ENCODE assay signal across 28 mouse cellular contexts in genomic region chr7:109448060-109448459, GRCm38 (mm10). TPM values are rescaled to one million over a fixed set of nuclear protein-coding genes. Genes with fewer than 3 reads are reported as not detected.
"Had no signal": no experiment of that assay in that cellular context is flagged by ENCODE, and none has a peak within 500 bp of the region (broad histone marks: within the 10 kb centered on the region; RNA-seq: fewer than 3 reads in every experiment).

No protein-coding gene starts in this region.

- ATAC-seq: forebrain, embryonic 14.5 days; forebrain, embryonic 15.5 days; forebrain, embryonic 16.5 days; forebrain, postnatal 0 days had no signal

- H3K4me3 ChIP-seq: embryonic facial prominence, embryonic 10.5 days; embryonic facial prominence, embryonic 12.5 days; embryonic facial prominence, embryonic 13.5 days; embryonic facial prominence, embryonic 15.5 days; erythroblast, embryonic 14.5 days; forebrain, embryonic 10.5 days; forebrain, embryonic 12.5 days; forebrain, embryonic 15.5 days; gastrocnemius, adult 2 months; heart, adult 2 months; heart, embryonic 12.5 days had no signal

- H3K4me1 ChIP-seq: embryonic facial prominence, embryonic 10.5 days; embryonic facial prominence, embryonic 12.5 days; embryonic facial prominence, embryonic 13.5 days; embryonic facial prominence, embryonic 15.5 days; forebrain, embryonic 10.5 days; forebrain, embryonic 15.5 days; heart, embryonic 12.5 days had no signal

- H3K4me2 ChIP-seq: embryonic facial prominence, embryonic 12.5 days; embryonic facial prominence, embryonic 13.5 days; embryonic facial prominence, embryonic 15.5 days; forebrain, embryonic 12.5 days; forebrain, embryonic 15.5 days; heart, embryonic 11.5 days; heart, embryonic 12.5 days had no signal

- DNase-seq: cerebellum, adult 9-10 months; cerebellum, adult 9-11 months; cerebellum, postnatal 10 days; cerebellum, postnatal 14 days; cerebellum, postnatal 25 days; cerebellum, postnatal 36 days; embryo, embryonic 11 days; forebrain, postnatal 0 days; gastrocnemius, adult 2 months; gastrocnemius, postnatal 10 days; gastrocnemius, postnatal 14 days; gastrocnemius, postnatal 25 days; heart, adult 18-20 months; heart, adult 2 months had no signal

- H3K27ac ChIP-seq: embryonic facial prominence, embryonic 10.5 days; embryonic facial prominence, embryonic 12.5 days; embryonic facial prominence, embryonic 13.5 days; embryonic facial prominence, embryonic 15.5 days; forebrain, embryonic 10.5 days; forebrain, embryonic 12.5 days; forebrain, embryonic 15.5 days; gastrocnemius, adult 2 months; heart, adult 2 months had no signal

- H3K36me3 ChIP-seq: embryonic facial prominence, embryonic 10.5 days; embryonic facial prominence, embryonic 12.5 days; embryonic facial prominence, embryonic 13.5 days; embryonic facial prominence, embryonic 15.5 days; forebrain, embryonic 10.5 days; forebrain, embryonic 12.5 days; forebrain, embryonic 15.5 days; heart, embryonic 12.5 days had no signal

- H3K27me3 ChIP-seq: embryonic facial prominence, embryonic 12.5 days; embryonic facial prominence, embryonic 13.5 days; embryonic facial prominence, embryonic 15.5 days; forebrain, embryonic 12.5 days; forebrain, embryonic 15.5 days had no signal

- H3K9me3 ChIP-seq: embryonic facial prominence, embryonic 10.5 days; embryonic facial prominence, embryonic 12.5 days; embryonic facial prominence, embryonic 13.5 days; embryonic facial prominence, embryonic 15.5 days; forebrain, embryonic 10.5 days; forebrain, embryonic 12.5 days; forebrain, embryonic 15.5 days; heart, embryonic 12.5 days had no signal

- H3K9ac ChIP-seq: embryonic facial prominence, embryonic 12.5 days; embryonic facial prominence, embryonic 13.5 days; embryonic facial prominence, embryonic 15.5 days; forebrain, embryonic 12.5 days; forebrain, embryonic 15.5 days; forebrain, postnatal 0 days; heart, embryonic 12.5 days had no signal

RNA-seq across cellular contexts. Expression of gene Stk33, which starts 9.2 kb away (rescaled TPM):
- total RNA-seq: common myeloid progenitor, adult 5-6 weeks; gastrocnemius, postnatal 10 days; gastrocnemius, postnatal 14 days; gastrocnemius, postnatal 25 days; granulocyte monocyte progenitor cell, adult 5-6 weeks; heart, adult 2 months had no signal
- polyA plus RNA-seq: erythroblast, embryonic 14.5 days had no signal

RNA-seq across cellular contexts. Expression of gene Trim66, which starts 59.9 kb away (rescaled TPM):
- polyA plus RNA-seq: erythroblast, embryonic 14.5 days; heart, embryonic 12.5 days had no signal
